Mouse (Mus musculus) neural tube, embryonic 10.5 days (tissue): ENCODE results near the gene Cacng4.

Experiments
- DNase-seq: peaks from one replicate; pipeline ENCODE4 v3.0.0-alpha.2; 2017; ENCODE audit warnings: low spot score; ENCODE audit errors: extremely low spot score

The Cacng4 gene

GRCm38 (mm10) chr11:107720264-107721021, 73.9 kb downstream of the Cacng4 start:
- DNase-seq, result no peak

DNA sequence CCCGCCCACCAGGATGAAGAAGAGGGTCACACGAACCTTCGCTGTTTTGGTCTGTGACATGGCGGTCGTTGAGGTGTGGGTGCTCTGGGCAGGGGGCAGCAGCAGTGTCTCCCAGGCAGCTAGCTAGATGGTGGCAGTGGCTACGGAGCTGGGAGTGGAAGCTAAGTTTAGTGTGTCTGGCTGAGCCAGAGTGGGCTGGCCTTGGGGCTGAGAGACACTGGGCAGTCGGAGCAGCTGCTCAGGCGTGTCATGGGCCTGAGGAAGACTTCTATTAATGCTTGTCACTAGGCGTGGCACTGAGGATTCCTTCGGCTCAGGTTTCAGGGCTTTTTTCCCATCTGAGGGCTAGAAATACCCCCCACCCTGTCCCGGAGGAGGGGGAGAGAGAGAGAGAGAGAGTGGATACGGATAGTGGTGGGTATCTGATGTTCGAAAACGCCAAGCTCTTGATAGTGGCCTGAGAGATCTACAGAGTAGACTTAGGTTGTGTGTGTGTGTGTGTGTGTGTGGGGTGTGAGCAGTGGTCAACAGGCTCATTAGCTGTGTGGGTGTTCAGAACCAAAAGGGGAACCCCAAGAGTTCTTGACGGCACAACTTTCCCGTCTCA, 77.9 kb downstream of the Cacng4 start, which contains the start of gene Cacng1:
Gene Cacng1, minus strand, starts transcription at position 191 of the 607 bp plus-strand sequence.
- DNase-seq, result no peak

DNA sequence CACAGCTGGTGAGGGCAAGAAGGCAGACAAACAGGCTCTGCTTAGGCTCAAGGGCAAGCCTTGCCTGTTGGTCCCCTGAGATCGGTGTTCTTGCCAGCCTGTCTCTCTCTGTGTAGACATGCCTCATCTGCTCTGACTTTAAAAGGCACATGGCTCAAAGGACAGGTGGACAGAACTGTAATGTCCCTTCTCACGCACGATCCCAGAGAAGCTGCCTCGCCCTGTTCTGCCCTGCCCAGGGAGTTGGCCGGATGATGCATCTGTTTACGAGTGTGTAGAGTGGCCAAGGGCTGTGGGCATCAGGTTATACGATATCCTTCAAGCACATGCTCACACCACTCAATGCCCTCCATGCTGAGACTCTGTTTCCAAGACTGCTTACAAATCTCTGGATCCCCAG, 80.0 kb downstream of the Cacng4 start:
- no peak for DNase-seq

DNA sequence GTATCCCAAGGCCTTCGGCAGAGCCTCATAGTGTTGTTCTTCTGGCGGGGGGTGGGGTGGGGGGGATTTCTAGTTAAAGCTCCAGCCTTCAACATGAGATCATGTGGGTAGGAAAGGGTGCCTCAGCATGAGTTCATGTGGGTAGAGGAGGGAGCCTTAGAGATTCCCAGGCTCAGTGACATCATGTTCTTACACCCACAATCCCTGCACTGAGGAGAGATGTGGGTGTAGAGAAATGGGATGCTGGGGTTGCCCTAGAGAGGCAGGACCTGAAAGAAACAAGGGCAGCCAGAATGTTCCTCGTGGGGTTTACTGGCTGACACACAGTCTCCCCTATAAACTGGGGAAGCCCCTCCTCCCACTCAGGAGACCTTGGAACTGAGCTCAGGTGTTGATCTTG, 84.0 kb downstream of the Cacng4 start:
- no peak for DNase-seq

GRCm38 (mm10) chr11:107707897-107708610, 86.3 kb downstream of the Cacng4 start:
- no peak for DNase-seq

DNA sequence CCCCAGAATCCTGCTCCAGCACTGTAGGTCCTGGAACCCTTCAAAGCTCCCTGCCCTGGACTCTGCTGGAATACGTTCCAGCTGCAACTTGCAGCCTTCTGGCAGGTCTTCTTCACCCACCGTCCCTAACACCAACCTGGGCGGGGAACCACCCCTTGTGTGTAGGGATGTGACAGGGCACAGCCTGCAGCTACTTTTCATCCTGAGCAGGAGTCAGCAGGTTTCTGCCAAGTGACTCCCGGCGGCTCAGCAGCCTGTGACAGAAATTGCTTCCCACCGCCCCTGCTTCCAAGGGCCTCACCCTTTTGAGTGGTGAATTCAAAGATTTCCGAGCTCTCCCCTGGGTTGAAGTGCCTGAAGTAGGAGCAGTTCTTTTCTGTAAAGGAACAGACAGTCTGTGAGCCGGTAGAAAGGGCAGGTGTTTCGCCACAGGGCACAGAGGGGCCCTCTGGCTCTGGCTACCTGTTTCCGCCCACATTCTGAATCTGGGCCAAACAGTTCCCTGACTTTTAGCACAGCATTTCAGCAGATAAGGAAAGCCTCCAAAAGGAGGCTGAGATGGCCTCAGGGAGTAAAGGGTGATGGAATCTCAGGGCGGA, 88.8 kb downstream of the Cacng4 start:
- no peak for DNase-seq

GRCm38 (mm10) chr11:107705060-107705459, 89.3 kb downstream of the Cacng4 start:
- no peak for DNase-seq

- no peak for DNase-seq
These were observed 90.9 kb downstream of the Cacng4 start for GRCm38 (mm10) chr11:107703272-107704134.

DNA sequence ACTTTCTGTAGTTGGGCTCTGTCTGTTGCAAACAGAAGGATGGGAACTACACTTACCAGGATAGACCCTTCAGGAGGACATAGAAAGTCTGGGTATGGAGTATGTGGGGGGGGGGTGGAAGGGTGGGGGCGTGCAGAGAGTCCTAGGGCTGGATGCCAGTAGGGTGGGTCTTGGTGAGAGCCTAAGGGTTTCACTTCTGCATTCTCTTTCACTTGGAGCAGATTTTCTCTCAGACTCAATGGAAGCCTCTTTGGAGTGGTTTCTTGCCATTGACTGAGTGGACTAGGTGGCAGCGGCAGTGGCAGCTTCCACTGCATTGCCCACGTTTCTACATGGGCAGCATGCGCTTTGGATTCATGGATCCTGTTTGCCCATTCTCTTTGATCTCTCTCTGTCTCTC, 94.4 kb downstream of the Cacng4 start:
- no peak for DNase-seq

- DNase-seq, result no peak
These were observed 101.0 kb downstream of the Cacng4 start for GRCm38 (mm10) chr11:107693338-107693737.

GRCm38 (mm10) chr11:107691569-107691968, 102.8 kb downstream of the Cacng4 start:
- no peak for DNase-seq

DNA sequence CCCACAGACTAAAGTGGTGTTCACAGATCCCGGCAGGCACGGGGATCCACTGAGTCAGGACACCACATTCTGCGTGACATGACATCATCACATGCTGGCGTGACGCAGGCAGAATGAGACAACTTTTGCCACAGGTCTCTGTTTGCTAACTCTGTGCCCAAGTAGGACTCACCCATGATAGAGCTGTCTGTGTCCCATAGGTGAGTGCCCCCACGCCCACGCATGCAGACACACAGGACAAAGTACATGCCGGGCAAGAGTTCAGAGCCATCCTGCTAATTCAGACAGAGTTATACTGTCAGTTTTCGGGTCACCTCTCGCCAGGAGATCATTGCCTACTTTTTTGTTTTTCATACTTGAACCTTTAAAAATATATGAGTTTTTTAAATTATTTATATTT, 105.9 kb downstream of the Cacng4 start:
- DNase-seq, result no peak

- no peak for DNase-seq
These were observed 108.1 kb downstream of the Cacng4 start for GRCm38 (mm10) chr11:107686290-107686689.

DNA sequence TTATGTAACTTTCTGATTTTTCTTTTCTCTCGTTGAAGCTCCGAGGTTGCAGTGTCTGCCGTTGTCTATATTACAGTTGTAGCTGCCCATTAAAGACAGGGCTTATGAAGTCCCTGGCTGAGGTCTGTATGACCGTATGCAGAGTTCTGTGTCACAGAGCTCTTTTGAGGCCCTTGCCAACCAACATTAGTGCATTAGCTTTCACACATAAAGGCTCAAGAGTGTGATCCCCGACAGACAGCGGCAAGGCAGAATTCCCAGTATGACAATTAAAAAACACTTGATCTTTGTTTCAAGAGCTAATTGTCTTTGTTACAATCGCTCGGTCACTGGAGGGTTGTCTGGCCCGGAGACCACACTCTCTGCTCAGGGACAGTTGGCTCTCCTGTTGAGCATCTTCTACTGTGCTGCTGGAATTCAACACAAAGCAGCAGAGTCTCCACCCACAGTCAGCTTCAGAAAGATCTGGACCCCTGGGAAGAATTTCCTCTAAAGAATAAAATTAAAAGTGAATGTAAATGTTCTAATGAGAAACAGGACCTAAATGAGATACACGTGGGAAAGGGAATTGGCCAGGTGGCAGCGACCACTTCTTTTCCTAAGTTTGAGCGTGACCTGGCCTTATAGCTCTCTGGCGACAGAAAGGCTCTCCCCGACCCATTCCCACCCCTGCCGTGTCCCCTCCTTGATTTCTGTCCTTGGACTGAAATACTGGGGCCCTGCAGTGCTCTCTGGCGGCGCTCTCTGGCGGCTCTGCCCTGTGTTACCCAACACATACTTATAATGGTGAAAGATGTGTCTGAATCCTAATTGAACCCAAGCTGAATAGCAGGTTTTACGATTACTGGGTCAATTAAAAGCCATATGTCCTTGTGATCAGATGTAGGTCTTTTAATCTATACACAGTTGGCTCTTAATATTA, 110.6 kb downstream of the Cacng4 start:
- DNase-seq, result no peak

- no peak for DNase-seq
These were observed 111.5 kb downstream of the Cacng4 start for GRCm38 (mm10) chr11:107682694-107683355.
